Mouse (Mus musculus) MEL (cell line): ENCODE results near the gene Tex2. TPM values are rescaled to one million over a fixed set of nuclear protein-coding genes. Genes with fewer than 3 reads are reported as not detected.
"Not testable (repeated sequence)": the region's sequence is repeated elsewhere in the genome, so short reads cannot be mapped to it uniquely, and the experiment has no call there.

Experiments
- DNase-seq: peaks from one replicate; pipeline ENCODE4 v3.0.0; 2011; ENCODE audit warnings: low read depth, low spot score
- H3K27ac ChIP-seq: 2 replicates; pipeline ENCODE4 v1.5.1; 2012; ENCODE audit warnings: low read depth, mild to moderate bottlenecking, control low read depth, low read length, moderate library complexity; ENCODE audit not compliant: control insufficient read depth
- H3K27me3 ChIP-seq, 2 experiments: fragments of 150-350 bp in 1 of 2; sonication (generic) in 1 of 2; 2 replicates each; pipeline ENCODE4 v1.6.1; 2012; ENCODE audit warnings: low read length in 2 of 2, mild to moderate bottlenecking in 2 of 2, improper control_type of control experiment in 1 of 2, moderate library complexity in 1 of 2; ENCODE audit not compliant: insufficient read depth in 2 of 2, control insufficient read depth in 1 of 2
- H3K36me3 ChIP-seq, 2 experiments: 2 replicates each; pipeline ENCODE4 v1.6.1; 2012 to 2014; ENCODE audit warnings: low read length in 2 of 2, improper control_type of control experiment in 1 of 2, inconsistent platforms in 1 of 2, mild to moderate bottlenecking in 1 of 2; ENCODE audit not compliant: insufficient read depth in 2 of 2, control insufficient read depth in 1 of 2
- H3K4me1 ChIP-seq, 2 experiments: fragments of 150-350 bp in 1 of 2; sonication (generic) in 1 of 2; 2 replicates each; pipeline ENCODE4 v1.6.1; 2012; ENCODE audit warnings: low read length in 2 of 2, improper control_type of control experiment in 1 of 2, mild to moderate bottlenecking in 1 of 2; ENCODE audit not compliant: insufficient read depth in 2 of 2, control insufficient read depth in 1 of 2
- H3K4me3 ChIP-seq, 2 experiments: fragments of 150-350 bp in 1 of 2; sonication (generic) in 1 of 2; 2 replicates each; pipeline ENCODE4 v1.5.1; 2012; ENCODE audit warnings: low read depth in 2 of 2, low read length in 2 of 2, mild to moderate bottlenecking in 2 of 2, moderate library complexity in 2 of 2, control low read depth in 1 of 2, improper control_type of control experiment in 1 of 2; ENCODE audit not compliant: control insufficient read depth in 1 of 2, insufficient read depth in 1 of 2
- H3K79me2 ChIP-seq: 2 replicates; pipeline ENCODE4 v1.6.1; 2012; ENCODE audit warnings: mild to moderate bottlenecking, low read length, moderate library complexity; ENCODE audit not compliant: control insufficient read depth, poor library complexity, insufficient read depth
- H3K9ac ChIP-seq: 2 replicates; pipeline ENCODE4 v1.6.1; 2012; ENCODE audit warnings: low read depth, mild to moderate bottlenecking, control low read depth, low read length, moderate library complexity; ENCODE audit not compliant: control insufficient read depth, poor library complexity, severe bottlenecking
- H3K9me3 ChIP-seq: fragments of 150-350 bp; sonication (generic); replicated peaks from 2 replicates; pipeline ENCODE4 v1.6.1; 2012; ENCODE audit warnings: mild to moderate bottlenecking, low read length, improper control_type of control experiment, moderate library complexity; ENCODE audit not compliant: insufficient read depth
- CTCF ChIP-seq, 3 experiments: IDR thresholded peaks in 2 of 3; conservative IDR thresholded peaks in 1 of 3; 2 replicates each; pipeline ENCODE4 v1.5.1; 2011 to 2012; ENCODE audit warnings: low read length in 3 of 3, low read depth in 2 of 3, mild to moderate bottlenecking in 2 of 3, improper control_type of control experiment in 1 of 3, inconsistent platforms in 1 of 3, mixed read lengths in 1 of 3, moderate library complexity in 1 of 3; ENCODE audit not compliant: control insufficient read depth in 1 of 3, insufficient read depth in 1 of 3, poor library complexity in 1 of 3, severe bottlenecking in 1 of 3
- E2F4 ChIP-seq: IDR thresholded peaks from 2 replicates; pipeline ENCODE4 v1.6.1; 2011; ENCODE audit warnings: low read depth, low read length, improper control_type of control experiment, borderline replicate concordance
- ELF1 ChIP-seq: IDR thresholded peaks from 2 replicates; pipeline ENCODE4 v1.6.1; 2014; ENCODE audit warnings: low read depth, mild to moderate bottlenecking, inconsistent platforms, low read length, improper control_type of control experiment, moderate library complexity
- EP300 ChIP-seq, 2 experiments: IDR thresholded peaks; 2 replicates each; pipeline ENCODE4 v1.6.1; 2011; ENCODE audit warnings: improper control_type of control experiment in 2 of 2, low read length in 2 of 2, low read depth in 1 of 2, mild to moderate bottlenecking in 1 of 2
- GABPA ChIP-seq: IDR thresholded peaks from 2 replicates; pipeline ENCODE4 v1.6.1; 2012; ENCODE audit warnings: low read depth, mild to moderate bottlenecking, inconsistent platforms, low read length, improper control_type of control experiment, moderate library complexity
- GATA1 ChIP-seq: IDR thresholded peaks from 2 replicates; pipeline ENCODE4 v1.6.1; 2011; ENCODE audit warnings: low read depth, low read length, improper control_type of control experiment
- HCFC1 ChIP-seq: IDR thresholded peaks from 2 replicates; pipeline ENCODE4 v1.6.1; 2012; ENCODE audit warnings: low read depth, mild to moderate bottlenecking, inconsistent platforms, low read length, improper control_type of control experiment, moderate library complexity
- MAFK ChIP-seq: IDR thresholded peaks from 2 replicates; pipeline ENCODE4 v1.6.1; 2011; ENCODE audit warnings: low read depth, mild to moderate bottlenecking, low read length, improper control_type of control experiment, borderline replicate concordance
- MYB ChIP-seq: IDR thresholded peaks from 2 replicates; pipeline ENCODE4 v1.6.1; 2011; ENCODE audit warnings: mild to moderate bottlenecking, low read depth, low read length, improper control_type of control experiment
- MYC ChIP-seq: IDR thresholded peaks from 2 replicates; pipeline ENCODE4 v1.6.1; 2011; ENCODE audit warnings: low read depth, mild to moderate bottlenecking, low read length, improper control_type of control experiment, moderate library complexity
- POLR2A ChIP-seq, 2 experiments: IDR thresholded peaks; 2 replicates each; pipeline ENCODE4 v1.6.1; 2011 to 2012; ENCODE audit warnings: low read length in 2 of 2, mild to moderate bottlenecking in 2 of 2, control low read depth in 1 of 2, improper control_type of control experiment in 1 of 2, low read depth in 1 of 2, moderate library complexity in 1 of 2; ENCODE audit not compliant: control insufficient read depth in 1 of 2, insufficient read depth in 1 of 2, poor library complexity in 1 of 2
- POLR2AphosphoS5 ChIP-seq: IDR thresholded peaks from 2 replicates; pipeline ENCODE4 v1.6.1; 2012; ENCODE audit warnings: low read depth, borderline replicate concordance, mild to moderate bottlenecking, inconsistent platforms, low read length, moderate library complexity, mixed read lengths
- RCOR1 ChIP-seq: IDR thresholded peaks from 2 replicates; pipeline ENCODE4 v1.6.1; 2012; ENCODE audit warnings: low read depth, mild to moderate bottlenecking, inconsistent platforms, low read length, improper control_type of control experiment
- ZNF384 ChIP-seq: IDR thresholded peaks from 2 replicates; pipeline ENCODE4 v1.6.1; 2012; ENCODE audit warnings: low read depth, mild to moderate bottlenecking, inconsistent platforms, low read length, improper control_type of control experiment
- polyA plus RNA-seq, 2 experiments: library from polyadenylated mRNA; stranded (reverse) in 1 of 2; unstranded in 1 of 2; fragments of >175 nt in 1 of 2; fragments of >200 nt in 1 of 2; gene quantifications; 2 replicates each; pipeline versions ENCODE4 v1.2.1 to v1.2.4; 2012; ENCODE audit warnings: low replicate concordance in 2 of 2, low read depth in 1 of 2; ENCODE audit not compliant: insufficient read length in 2 of 2, insufficient read depth in 1 of 2, missing spikeins in 1 of 2
- total RNA-seq: library from RNA; depleted of rRNA; stranded (reverse); fragments of 300-350 nt; gene quantifications from 2 replicates; pipeline ENCODE4 v1.2.3, GENCODE M21; 2012

Tex2 gene
- total and polyA plus RNA-seq, 3 experiments: 13.7 to 24.8 TPM; not detected in 1

GRCm38 (mm10) chr11:106577624-106578355 is 35.4 kb downstream of the Tex2 start:
- DNase-seq: peak; percentile 35
- not testable (repeated sequence) for H3K4me1 ChIP-seq, H3K79me2 ChIP-seq, H3K27me3 ChIP-seq, H3K27ac ChIP-seq, H3K9me3 ChIP-seq, H3K36me3 ChIP-seq, H3K4me3 ChIP-seq, H3K9ac ChIP-seq
- TF ChIP-seq GATA1: peak; percentile 63
- peak; percentile 89 for TF ChIP-seq RCOR1
- peak; percentile 97 for TF ChIP-seq ZNF384

DNA sequence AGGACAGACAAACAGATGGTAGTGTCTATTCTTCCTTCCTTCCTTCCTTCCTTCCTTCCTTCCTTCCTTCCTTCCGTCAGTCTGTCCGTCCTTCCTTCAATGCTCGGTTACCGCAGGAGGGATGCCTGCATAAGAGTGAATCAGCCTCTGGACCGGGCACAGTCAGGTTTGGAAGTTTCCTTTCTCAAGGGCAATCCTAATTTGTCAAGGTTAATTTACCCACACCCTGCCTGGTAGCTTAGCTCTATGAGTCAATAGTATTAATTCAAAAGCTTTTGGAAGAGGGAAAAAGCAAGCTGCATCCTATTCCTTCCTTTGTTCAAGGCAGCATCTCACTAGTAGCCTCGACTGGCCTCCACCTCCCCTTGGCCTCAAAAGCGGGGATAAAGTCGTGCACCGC is 38.8 kb downstream of the Tex2 start:
- no peak for DNase-seq
- Histone ChIP-seq H3K4me1 (no peaks in the 10 kb centered on the region; a peak in 3 of 4 replicates), H3K79me2 (no peaks in the 10 kb centered on the region), H3K27ac (no peak overlapping the region), H3K27me3 (no peaks in the 10 kb centered on the region), H3K9ac (no peak overlapping the region), H3K9me3 (no peaks in the 10 kb centered on the region), H3K36me3 (no peaks in the 10 kb centered on the region; a peak in 2 of 4 replicates), H3K4me3 (no peak overlapping the region)
- no peak for TF ChIP-seq E2F4
- TF ChIP-seq MYB: no peak
- no peak for TF ChIP-seq MYC
- TF ChIP-seq ELF1: no peak
- no peak for TF ChIP-seq ZNF384
- no peak for TF ChIP-seq EP300 (IDR thresholded peaks at IDR 0.05; ENCODE audit: low read depth in 1 of 2, low read length in 2 of 2)
- TF ChIP-seq CTCF (IDR thresholded peaks at IDR 0.05 in 2 of 3, conservative IDR thresholded peaks at IDR 0.05 in 1 of 3; ENCODE audit: control insufficient read depth in 1 of 3, insufficient read depth in 1 of 3, low read depth in 2 of 3, low read length in 3 of 3, poor library complexity in 1 of 3, severe bottlenecking in 1 of 3): no peak
- no peak for TF ChIP-seq GABPA
- TF ChIP-seq MAFK: no peak
- no peak for TF ChIP-seq POLR2AphosphoS5
- TF ChIP-seq POLR2A (IDR thresholded peaks at IDR 0.05; ENCODE audit: control insufficient read depth in 1 of 2, insufficient read depth in 1 of 2, low read depth in 1 of 2, low read length in 2 of 2, poor library complexity in 1 of 2): no peak
- TF ChIP-seq HCFC1: no peak
